Mouse (Mus musculus) gonadal fat pad, adult 2 months (tissue): Measurements from ENCODE around the gene Dnm2. TPM values are rescaled to one million over a fixed set of nuclear protein-coding genes. Genes with fewer than 3 reads are reported as not detected.
"Not testable (repeated sequence)": the region's sequence is repeated elsewhere in the genome, so short reads cannot be mapped to it uniquely, and the experiment has no call there.

Experiments used
- DNase-seq: peaks from one replicate; pipeline ENCODE4 v3.0.0-alpha.2; 2012; ENCODE audit warnings: low read depth
- polyA plus RNA-seq: library from polyadenylated mRNA; depleted of rRNA; stranded (reverse); fragments of >200 nt; gene quantifications from 2 replicates; pipeline ENCODE4 v1.2.3, GENCODE M21; 2012

The Dnm2 gene
- polyA plus RNA-seq, 1 experiment, result 81.3 TPM

DNA sequence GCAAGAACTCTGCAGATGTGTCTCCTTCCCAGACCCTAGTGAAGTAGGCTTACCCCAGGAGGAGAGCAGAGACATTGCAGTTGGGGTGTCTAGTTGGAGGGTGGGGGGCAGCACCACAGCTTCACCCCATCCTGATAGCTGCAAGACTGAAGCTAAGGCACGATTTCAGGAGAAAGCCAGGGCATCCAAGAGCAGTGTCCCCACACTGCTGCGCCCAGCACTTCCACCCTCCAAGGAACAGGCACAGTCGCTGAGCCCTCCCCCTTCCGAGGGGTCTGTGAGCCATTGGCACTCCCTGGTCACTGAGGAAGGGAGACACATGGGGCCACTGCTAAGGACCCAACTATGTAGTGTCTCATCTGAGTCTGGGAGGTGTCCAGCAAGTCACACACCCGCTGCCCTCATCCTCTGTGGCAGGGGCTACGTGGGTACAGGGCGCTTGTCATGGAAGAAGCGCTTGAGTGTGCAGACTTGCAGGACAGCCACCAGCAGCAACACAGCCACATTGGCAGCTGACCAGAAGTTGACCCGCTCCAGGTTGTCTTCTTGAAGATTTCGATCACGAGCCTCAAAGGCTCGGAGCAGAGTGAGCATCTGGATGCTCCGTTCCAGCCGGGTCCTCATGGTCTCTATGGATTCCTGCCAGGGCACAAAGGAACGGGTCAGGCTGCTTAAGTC lies 83.2 kb downstream of the Dnm2 start:
- DNase-seq, result no peak

DNA sequence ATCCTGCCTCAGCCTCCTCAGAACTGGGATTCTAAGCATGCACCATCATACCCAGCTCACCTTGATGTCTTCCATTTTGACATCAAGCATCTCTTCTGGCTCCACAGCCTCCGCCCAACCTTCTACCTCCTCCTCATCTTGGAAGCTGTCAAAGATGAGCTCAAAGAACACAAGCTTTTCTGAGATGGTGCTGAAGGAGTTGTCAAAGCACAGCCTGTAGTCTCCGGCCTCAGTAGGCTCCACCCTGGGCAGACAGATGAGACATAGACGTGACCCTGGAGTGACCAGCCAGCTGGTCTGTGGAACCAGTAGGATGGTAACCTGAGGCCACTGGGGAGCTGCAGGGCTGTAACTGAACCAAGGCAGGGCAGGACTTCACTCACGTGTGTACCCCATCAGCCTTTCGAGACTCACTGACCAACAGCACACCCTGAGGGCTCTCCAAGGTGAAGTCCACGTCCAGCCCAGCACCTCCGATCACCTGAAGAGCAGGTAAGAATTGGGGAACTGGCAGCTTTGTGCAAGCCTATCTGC lies 84.2 kb downstream of the Dnm2 start:
- DNase-seq, result no peak

DNA sequence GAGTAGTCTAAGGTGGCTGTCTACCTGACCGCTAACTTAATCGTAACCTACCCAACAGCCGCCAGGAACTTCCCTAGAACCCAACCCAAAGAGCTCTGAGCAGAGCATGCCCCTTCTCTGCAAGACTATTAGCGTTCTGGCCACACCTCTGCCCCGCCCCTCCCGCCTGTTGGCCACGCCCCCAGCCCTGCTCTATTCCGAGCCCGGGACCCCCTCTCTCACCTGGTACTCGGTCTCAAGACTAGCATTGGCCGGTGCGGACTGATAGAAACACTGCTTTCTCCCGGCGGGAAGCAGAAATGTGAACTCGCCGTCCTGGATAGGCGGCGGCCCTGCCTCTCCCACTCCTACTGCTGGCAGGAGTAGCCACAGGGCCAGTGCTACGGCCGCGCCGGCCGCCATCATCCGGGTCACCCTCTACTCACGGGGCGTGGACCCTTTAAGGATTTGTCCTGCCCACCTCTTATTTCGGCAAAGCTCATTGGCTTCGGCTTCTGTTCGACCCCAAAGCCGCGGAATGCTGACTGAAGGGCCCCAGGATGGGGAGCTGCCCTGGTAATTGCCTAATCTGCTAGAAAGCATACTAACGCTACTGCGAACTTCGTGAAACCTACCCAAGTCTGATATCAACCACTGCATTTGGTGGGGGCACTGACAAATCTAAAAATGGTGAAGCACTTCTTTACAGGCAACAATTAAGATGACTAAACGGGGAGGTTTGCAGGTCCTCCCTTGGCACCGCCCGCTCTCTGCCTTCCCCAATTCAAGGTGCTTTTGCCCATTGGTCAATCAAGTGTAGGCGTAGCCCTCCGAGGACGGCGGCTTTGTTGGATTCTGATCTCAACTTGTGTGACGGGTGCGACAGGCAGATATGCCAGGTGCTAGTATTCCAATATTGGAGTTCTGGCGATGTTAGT lies 85.3 kb downstream of the Dnm2 start, which contains the start of gene Tmed1:
Tmed1 (minus strand) TSS at position 481 of the 917 bp plus-strand sequence.
- DNase-seq, result peak; percentile 79

DNA sequence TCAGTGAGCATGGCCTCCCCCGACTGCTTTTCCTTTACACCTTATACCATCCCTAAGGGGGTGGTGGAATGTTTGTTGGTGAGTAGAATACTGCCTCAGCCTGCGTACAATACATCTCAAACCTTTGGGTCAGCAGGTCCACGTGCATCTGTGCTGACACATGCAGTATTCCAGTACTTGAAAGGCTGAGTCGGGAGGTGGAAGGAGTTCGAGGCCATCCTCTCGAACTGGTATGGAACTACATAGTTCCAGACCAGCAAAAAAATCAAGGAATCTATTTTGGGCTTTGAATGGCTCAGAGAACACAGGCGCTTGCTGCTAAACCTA lies 85.9 kb downstream of the Dnm2 start:
- DNase-seq, result no peak

DNA sequence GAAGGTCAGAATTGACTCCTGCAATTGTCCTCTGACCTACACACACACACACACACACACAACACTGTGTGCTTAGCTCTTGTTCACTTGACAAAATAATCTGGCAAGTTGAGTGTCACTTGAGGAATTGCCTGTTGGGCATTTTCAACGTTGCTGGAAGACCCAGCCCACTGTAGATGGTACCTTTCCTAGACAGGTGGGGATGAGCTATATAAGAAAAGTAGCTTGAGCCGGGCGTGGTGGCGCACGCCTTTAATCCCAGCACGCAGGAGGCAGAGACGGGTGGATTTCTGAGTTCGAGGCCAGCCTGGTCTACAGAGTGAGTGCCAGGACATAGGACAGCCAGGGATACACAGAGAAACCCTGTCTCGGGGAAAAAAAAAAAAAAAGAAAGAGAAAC lies 86.3 kb downstream of the Dnm2 start:
- no peak for DNase-seq

DNA sequence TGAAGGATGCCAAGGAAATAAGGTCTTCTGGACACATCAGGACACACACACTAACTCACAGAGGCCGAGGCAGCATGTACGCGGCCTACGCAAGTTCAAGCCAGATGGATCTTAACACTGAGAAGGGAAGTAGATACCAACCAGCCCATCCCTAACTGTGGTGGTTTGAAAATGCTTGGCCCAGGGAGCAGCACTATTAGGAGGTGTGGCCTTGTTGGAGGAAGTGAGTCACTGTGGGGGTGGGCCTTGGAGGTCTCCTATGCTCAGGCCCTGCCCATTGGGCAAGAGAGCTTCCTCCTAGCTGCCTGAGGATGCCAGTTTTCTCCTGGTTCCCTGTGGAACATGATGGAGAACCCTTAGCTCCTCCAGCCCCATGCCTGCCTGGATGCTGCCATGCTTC lies 88.8 kb downstream of the Dnm2 start:
- DNase-seq, result no peak

DNA sequence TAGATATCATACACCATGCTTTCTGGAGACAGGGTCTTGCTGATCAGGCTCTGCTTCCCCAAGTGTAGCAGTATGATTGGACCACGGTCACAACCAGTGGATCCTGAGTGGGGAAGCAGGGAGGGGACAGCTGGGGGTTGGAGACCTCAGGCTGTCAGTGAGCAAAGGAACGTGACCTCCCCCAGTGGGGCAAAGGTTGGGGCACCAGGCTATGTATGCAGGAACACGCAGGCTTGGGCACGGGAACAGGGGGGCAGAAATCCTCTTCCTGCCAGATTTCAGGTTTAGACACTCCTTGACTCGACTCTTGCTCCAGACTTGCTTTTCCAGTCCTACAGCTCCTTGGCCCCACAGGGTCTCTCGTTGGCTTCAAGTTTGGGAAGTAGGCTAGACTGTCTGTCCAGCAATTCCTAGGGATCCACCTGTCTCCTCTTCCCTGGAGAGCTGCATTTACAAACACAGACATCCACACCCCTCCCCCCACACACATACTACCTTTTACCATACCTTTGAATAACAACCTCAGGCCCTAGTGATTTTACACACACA lies 93.3 kb downstream of the Dnm2 start:
- peak; percentile 65 for DNase-seq

DNA sequence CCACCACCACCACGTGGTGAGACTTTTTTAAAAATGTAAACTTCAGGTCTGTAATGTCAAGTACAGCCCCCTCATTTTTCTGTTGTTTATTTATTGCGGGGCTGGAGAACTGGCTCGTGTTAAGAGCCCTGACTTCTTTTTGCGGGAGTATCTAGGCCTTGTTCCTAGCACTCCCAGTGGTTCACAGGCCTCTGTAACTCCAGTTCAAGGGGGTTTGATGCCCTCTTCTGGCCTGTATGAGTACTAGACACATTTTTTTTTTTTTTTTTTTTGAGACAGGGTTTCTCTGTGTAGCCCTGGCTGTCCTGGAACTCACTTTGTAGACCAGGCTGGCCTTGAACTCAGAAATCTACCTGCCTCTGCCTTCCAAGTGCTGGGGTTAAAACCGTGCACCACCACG lies 94.0 kb downstream of the Dnm2 start:
- DNase-seq, result not testable (repeated sequence)

DNA sequence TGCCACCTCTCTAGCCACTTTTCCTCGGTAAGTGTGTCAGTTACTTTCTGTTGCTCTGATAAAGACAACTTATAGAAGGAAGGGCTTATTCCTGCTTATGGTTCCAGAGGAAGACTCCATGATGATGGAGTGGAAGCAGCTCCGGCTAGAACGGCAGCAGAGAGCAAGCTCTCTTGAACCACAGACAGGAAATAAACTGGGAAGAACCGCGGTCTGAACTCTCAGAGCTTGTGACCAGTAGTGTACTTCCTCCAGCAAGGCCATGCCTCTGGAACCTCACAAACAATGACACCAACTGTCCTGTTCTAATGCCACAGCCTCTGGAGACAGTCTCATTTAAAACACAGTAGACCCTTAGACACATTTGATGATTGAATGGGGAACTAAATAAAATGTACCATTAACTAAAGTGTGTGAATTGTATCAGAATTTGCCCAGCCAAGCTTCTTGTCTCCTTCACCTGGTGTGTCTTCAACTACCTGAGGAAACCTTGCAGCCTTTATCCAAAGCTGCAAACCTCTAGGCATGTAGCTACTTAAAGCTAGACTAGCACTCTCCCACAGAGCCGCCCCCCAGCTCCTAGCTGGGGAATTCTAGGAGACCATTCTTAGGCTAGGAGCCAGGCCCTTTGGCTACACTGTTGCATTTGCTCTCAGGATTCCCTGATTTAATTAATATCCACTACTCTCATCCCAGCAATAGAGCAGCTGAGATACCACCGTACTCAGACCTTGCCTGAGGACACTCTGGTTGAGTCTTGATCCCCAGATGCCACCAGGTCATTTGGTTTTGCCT lies 100.6 kb downstream of the Dnm2 start:
- no peak for DNase-seq

DNA sequence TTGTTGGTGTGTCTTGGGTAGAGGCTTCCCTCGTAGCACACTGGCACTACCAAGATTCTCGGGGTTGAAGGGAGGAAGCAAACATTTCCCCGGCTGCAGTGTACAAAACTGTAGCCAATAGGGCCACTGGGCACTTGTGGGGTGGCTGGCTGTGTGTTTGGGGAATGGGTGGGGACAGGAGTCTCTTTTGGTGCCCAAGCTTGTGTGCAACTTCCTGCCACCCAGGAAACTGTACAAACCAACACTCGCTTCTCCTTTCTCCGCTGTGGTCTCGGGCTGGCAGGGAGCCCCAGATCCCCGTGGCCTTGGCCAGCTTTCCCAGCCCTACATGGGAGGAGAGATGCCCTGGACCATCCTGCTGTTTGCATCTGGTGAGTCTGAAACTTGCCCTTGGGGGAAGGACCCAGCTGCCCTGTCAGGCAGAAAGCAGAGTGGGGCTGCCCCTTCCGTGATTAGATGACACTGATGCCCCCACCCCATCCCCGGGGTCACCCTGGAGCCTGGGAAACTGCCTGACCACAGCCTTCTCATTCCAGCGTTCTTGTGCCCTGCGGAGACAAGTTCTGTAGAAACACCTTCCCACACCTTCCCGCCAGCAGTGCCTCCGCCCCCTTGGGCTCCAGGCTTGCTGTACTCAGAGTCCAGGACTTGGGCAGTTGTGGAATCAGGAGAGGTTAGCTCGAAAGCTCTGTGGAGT lies 101.4 kb downstream of the Dnm2 start, which contains the start of gene AB124611:
AB124611 (plus strand) TSS at position 240 of the 697 bp plus-strand sequence.
- no peak for DNase-seq

DNA sequence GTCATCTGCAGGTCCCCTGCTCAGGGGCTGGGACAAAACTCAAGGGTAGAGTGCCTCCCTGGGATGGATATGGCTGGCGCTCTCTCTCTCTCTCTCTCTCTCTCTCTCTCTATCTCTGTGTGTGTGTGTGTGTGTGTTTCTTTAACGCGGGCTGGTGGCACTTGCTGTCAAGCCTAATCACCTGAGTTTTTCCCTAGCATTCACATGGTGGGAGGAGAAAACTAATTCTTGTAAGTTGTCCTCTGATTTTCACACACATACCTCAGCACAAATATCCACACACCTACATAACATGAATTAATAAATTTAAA lies 101.9 kb downstream of the Dnm2 start:
- DNase-seq, result no peak

DNA sequence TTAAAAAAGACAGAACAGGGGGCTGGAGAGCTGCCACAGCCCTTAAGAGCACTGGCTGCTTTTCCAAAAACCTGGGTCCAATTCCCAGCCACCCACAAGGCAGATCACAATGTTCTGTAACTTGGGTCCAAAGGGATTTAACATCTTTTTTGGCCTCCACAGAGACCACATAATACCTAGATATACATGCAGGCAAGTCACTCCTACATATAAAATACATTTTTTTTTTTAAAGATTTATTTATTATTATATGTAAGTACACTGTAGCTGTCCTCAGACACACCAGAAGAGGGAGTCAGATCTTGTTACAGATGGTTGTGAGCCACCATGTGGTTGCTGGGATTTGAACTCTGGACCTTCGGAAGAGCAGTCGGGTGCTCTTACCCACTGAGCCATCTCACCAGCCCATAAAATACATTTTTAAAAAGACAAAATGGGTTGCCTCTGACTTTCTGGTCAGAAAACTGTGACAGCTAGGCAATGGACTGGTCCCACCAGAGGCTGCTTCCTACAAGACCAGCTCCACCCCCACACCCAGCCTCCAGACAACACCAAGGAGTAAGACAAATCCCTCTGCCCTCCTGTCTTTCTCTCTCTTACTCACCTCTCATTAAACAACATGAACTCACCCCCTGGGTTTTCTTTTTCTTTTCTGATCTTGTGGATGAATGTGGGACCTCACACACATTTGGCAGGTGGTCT lies 102.5 kb downstream of the Dnm2 start:
- DNase-seq, result no peak

DNA sequence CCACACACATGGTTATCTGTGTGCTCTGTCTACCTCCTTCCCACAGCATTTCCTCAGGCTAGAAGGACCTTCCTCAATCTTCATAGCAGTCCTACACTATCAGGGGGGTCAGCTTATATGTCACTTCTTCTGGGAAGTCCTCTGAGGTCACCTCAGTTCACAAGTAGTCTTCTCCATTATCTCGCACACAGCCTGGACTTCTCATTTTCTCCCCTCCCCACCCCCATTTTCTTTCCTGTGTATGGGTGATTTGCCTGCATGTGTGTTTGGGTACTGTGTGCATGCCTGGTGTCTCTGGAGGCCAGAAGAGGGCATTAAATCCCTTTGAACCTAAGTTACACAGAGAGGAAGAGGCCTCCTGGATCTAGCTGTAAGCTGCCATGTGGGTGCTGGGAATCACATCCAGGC lies 103.2 kb downstream of the Dnm2 start:
- no peak for DNase-seq

DNA sequence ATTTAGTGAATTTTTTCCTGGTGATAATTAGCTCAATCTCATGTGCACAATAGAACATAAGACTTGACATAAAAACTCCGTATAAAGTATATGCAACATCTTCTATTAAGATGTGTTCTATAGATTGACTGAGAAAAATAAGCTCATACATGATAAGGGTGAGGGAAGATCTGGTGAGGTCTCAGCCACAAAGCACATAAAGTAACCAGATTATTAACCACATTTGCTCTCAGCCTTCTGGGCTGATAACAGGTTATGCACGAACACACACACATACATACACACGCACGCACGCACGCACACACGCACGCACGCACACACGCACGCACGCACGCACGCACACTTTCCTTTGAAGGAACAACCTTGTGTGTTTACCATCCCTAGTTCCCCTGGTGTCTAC lies 111.8 kb downstream of the Dnm2 start:
- no peak for DNase-seq

DNA sequence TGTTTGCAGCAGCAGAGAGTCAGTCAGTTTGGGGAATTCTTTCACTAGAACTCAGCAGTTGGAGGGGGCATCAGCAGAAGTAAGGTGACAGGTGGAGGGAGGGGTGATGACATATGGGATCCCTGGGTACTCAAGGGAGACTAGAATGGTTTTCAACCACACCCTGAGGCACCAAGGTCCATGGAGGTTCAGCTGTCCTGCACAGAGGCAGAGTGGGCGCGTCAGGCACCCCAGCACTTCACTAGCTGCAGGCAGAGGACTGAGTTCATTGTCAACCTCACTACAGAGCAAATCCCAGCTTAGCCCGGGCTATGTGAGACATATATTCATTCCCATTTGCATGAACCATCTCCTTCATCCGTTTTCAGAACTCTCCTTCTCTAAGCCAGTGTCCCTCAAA lies 112.3 kb downstream of the Dnm2 start:
- no peak for DNase-seq

DNA sequence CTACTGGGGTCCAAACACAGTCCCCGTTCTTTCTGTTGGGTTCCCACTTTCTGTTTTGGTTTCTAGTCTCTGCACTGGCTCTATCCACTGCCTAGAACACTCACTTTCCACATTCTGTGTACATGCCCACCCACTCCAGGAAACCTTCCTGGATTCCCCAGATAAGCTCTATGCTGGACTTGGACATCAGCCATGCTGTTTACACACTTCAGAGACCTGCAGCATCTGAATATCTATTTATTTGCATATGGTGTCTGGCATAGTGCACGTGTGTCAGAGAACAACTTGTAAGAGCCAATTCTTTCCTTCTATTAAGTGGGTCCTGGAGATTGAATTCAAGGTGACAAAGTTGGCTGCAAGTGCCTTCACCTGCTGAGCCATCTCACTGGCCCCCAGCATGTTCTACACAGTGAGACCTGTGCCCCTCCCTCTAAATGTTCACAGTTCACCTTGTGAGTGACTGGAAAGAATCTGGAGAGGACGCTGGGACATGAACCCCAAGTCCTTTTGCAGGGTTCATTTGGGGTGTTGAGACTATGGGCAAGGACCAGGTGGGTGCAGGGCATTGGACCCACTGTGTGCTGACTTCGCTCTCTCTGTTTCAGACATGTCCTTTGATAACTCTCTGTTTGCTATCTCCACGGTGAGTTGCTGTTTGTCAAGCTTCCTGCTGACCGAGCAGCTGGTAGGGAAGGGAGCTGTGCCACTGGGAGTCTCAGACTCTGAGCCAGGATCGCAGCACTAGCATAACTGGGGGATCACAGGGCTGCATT lies 115.5 kb downstream of the Dnm2 start:
- no peak for DNase-seq

DNA sequence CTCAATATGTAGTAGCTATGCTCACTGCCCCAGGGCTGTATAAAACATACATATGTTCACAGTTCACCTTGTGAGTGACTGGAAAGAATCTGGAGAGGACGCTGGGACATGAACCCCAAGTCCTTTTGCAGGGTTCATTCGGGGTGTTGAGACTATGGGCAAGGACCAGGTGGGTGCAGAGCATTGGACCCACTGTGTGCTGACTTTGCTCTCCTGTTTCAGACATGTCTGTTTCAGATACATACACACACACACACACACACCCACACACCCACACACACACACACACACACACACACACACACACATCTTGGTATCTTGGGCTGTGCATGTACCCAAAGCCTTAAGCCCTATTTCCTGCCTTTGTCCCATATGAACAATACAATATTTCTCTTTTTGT lies 117.3 kb downstream of the Dnm2 start:
- DNase-seq, result not testable (repeated sequence)

DNA sequence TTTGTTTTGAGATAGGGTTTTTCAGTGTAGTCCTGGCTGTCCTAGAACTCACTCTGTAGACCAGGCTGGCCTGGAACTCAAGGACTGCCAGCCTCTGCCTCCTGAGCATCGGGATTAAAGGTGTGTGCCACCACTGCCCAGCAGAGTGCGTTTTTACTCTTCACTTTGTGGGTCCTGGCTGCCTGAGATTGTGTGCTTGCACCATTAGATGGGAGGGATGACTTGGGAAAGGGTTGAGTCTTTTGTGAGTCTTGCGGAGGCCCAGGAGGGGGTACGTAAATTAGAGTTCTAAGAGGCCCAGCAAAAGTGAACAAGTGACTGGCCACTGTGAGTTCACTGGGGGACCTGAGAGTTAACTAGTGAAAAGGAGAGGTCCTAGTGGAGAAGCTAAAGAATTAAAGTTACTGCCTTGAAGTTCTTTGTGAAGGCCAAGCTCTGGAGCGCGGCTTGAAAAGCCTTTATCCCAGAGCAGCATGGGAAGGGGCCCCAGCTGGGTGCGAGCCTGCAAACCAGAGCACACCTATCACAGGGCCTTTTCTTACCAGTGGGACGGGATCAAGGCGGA lies 120.7 kb downstream of the Dnm2 start:
- DNase-seq, result no peak
